Comparison of ENCODE assay signal across 9 mouse cellular contexts in the genomic region with DNA sequence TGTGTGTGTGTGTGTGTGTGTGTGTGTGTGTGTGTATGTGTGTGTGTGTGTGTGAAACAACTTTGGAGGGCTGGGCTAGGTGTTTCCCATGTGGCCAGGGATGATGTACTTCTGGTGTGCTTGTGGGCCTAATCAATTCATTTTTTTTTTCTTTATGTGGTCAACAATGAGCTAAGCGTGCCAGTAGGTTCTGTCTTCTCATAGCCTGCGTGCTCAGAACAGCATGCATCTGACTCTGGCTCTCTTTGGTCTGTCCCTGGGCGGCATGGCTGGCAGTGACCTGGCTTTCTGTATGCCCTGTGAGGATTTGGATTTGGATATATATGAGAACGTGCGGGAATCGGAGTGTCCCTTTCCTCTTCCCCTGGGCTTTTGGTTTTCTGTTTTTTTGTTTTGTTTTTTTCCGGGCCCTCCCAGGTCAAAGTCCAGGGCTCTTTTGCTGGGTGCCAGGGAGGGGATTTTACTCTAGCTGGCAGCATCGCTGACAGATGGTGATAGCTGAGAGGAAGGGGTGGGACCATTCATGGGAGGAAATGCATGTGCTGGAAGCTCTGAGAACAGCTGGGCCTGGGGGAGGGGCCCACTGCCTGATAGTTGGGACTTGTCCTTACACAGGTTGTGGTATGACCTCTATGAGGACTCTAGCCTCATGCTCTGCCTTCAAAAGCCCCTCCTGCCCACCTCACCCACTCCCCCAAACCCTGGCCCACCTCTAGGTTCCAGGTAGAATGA. TPM values are rescaled to one million over a fixed set of nuclear protein-coding genes. Genes with fewer than 3 reads are reported as not detected.
DNase-seq lines count a peak whose midpoint lies in the region; ATAC-seq and TF ChIP-seq lines count a peak whose summit lies in the region.
"Had no signal": no experiment of that assay in that cellular context is flagged by ENCODE, and none has a peak within 500 bp of the region (broad histone marks: within the 10 kb centered on the region; RNA-seq: fewer than 3 reads in every experiment).

No protein-coding gene starts in this region.

- TF ChIP-seq CTCF in midbrain, postnatal 0 days (IDR thresholded peaks at IDR 0.05), result no peak

- no peaks in the 10 kb centered on the region for H3K4me1 ChIP-seq in embryonic facial prominence, embryonic 14.5 days (ENCODE audit: control insufficient read depth, insufficient read depth, low read length)
- no peaks in the 10 kb centered on the region for H3K4me1 ChIP-seq in midbrain, postnatal 0 days (ENCODE audit: insufficient read depth, low read length)

- 0 out of 2 replicates have a peak overlapping the region, but pooled peaks have one; percentile 19 for H3K9ac ChIP-seq in embryonic facial prominence, embryonic 14.5 days (ENCODE audit: low read depth, low read length)
- H3K9ac ChIP-seq in midbrain, postnatal 0 days (replicated peaks; ENCODE audit: low read length, poor library complexity, severe bottlenecking), result no peak overlapping the region
- H3K9ac ChIP-seq: embryonic facial prominence, embryonic 13.5 days had no signal

- no peaks in the 10 kb centered on the region for H3K27me3 ChIP-seq in embryonic facial prominence, embryonic 14.5 days (replicated peaks; ENCODE audit: control insufficient read depth, insufficient read depth, low read length)
- no peaks in the 10 kb centered on the region for H3K27me3 ChIP-seq in midbrain, postnatal 0 days (ENCODE audit: insufficient read depth, low read length)
- H3K27me3 ChIP-seq: embryonic facial prominence, embryonic 13.5 days had no signal

- H3K4me3 ChIP-seq in embryonic facial prominence, embryonic 14.5 days (ENCODE audit: low read depth, low read length), result no peak overlapping the region
- no peak overlapping the region for H3K4me3 ChIP-seq in midbrain, postnatal 0 days (ENCODE audit: low read depth, low read length)
- H3K4me3 ChIP-seq: embryonic facial prominence, embryonic 13.5 days had no signal

- no peak overlapping the region for H3K4me2 ChIP-seq in embryonic facial prominence, embryonic 14.5 days (ENCODE audit: low read depth, low read length)
- no peak overlapping the region for H3K4me2 ChIP-seq in midbrain, postnatal 0 days (ENCODE audit: low read depth, low read length, poor library complexity, severe bottlenecking)
- H3K4me2 ChIP-seq: embryonic facial prominence, embryonic 13.5 days had no signal

- peak; percentile 68; the same call in 1 of the 2 replicates for ATAC-seq in embryonic facial prominence, embryonic 14.5 days (ENCODE audit: low read depth)
- peak; percentile 55 to 72 for ATAC-seq in hematopoietic stem cell, adult 5-6 weeks (replicated peaks in 1 of 2; ENCODE audit: insufficient read depth in 1 of 2, low FRiP score in 2 of 2, low TSS enrichment in 1 of 2, low read depth in 1 of 2, poor library complexity in 2 of 2, severe bottlenecking in 2 of 2)
- ATAC-seq in midbrain, postnatal 0 days (ENCODE audit: low FRiP score), result no peak

- DNase-seq in A20 (ENCODE audit: low read depth, low spot score), result peak; percentile 77
- peak; percentile 86 for DNase-seq in ES-CJ7 (ENCODE audit: low read depth, low spot score)
- DNase-seq in embryonic facial prominence, embryonic 14.5 days (ENCODE audit: low spot score), result peak; percentile 84
- peak; percentile 56 for DNase-seq in liver
- peak; percentile 84 for DNase-seq in midbrain, postnatal 0 days (ENCODE audit: low spot score)
- DNase-seq in thymus, postnatal 25 days, result peak; percentile 84
- DNase-seq in right cerebral cortex, adult 2 months (ENCODE audit: low spot score in 2 of 2), result no peak

- no peaks in the 10 kb centered on the region for H3K9me3 ChIP-seq in embryonic facial prominence, embryonic 14.5 days (ENCODE audit: control insufficient read depth, low read length)
- H3K9me3 ChIP-seq in midbrain, postnatal 0 days (ENCODE audit: low read length), result no peaks in the 10 kb centered on the region
- H3K9me3 ChIP-seq: embryonic facial prominence, embryonic 13.5 days had no signal

- WGBS in embryonic facial prominence, embryonic 14.5 days, result 49% methylated on average over 8 of the region's 8 CpGs
- 45% methylated on average over 8 of the region's 8 CpGs for WGBS in midbrain, postnatal 0 days

- peaks cover 12% of the 10 kb centered on the region for H3K36me3 ChIP-seq in embryonic facial prominence, embryonic 14.5 days (ENCODE audit: control insufficient read depth, insufficient read depth, low read length)
- H3K36me3 ChIP-seq in midbrain, postnatal 0 days (ENCODE audit: insufficient read depth, low read length), result no peaks in the 10 kb centered on the region

- no peak overlapping the region; the same call in 1 of the 2 replicates for H3K27ac ChIP-seq in embryonic facial prominence, embryonic 14.5 days (replicated peaks; ENCODE audit: low read depth, low read length)
- no peak overlapping the region for H3K27ac ChIP-seq in midbrain, postnatal 0 days (ENCODE audit: low read depth, low read length)
- H3K27ac ChIP-seq: embryonic facial prominence, embryonic 13.5 days had no signal

RNA-seq across cellular contexts. Expression of a gene that starts 10.9 kb away (rescaled TPM):
- polyA plus RNA-seq in embryonic facial prominence, embryonic 14.5 days (2014; fragmentation: Nextera tagmentation; extraction: Ambion mirVana), result 20.4 and 21.0 TPM in 2 replicates
- total RNA-seq in hematopoietic stem cell, adult 5-6 weeks (2017), result 26.6 and 44.4 TPM in 2 replicates
- total RNA-seq in midbrain, postnatal 0 days (2014; rRNA removed), result 19.2 and 20.9 TPM in 2 replicates
- polyA plus RNA-seq in midbrain, postnatal 0 days (2015; fragmentation: Nextera tagmentation; extraction: Ambion mirVana), result 17.0 and 17.2 TPM in 2 replicates

RNA-seq across cellular contexts. Expression of a gene that starts 59.6 kb away (rescaled TPM):
- 393 and 439 TPM in 2 replicates for polyA plus RNA-seq in embryonic facial prominence, embryonic 14.5 days (2014; fragmentation: Nextera tagmentation; extraction: Ambion mirVana)
- total RNA-seq in hematopoietic stem cell, adult 5-6 weeks (2017), result 62.0 and 69.8 TPM in 2 replicates
- 48.2 and 51.5 TPM in 2 replicates for total RNA-seq in midbrain, postnatal 0 days (2014; rRNA removed)
- 37.6 and 39.3 TPM in 2 replicates for polyA plus RNA-seq in midbrain, postnatal 0 days (2015; fragmentation: Nextera tagmentation; extraction: Ambion mirVana)

Comparison
In these comparisons a context has a peak if more than half of its experiments do, and no peak if none do; other contexts are left out.
1. DNase-seq: peak in A20 (single experiment), ES-CJ7 (single experiment), embryonic facial prominence, embryonic 14.5 days (single experiment), liver (single experiment), midbrain, postnatal 0 days (single experiment) and thymus, postnatal 25 days (single experiment); none in right cerebral cortex, adult 2 months (0 of 2).